Mouse (Mus musculus): ENCODE results near the gene Baiap2.

- no peak for TF ChIP-seq CTCF (IDR thresholded peaks at IDR 0.05; ENCODE audit: low read depth, low read length)
- no peak for TF ChIP-seq POLR2A (IDR thresholded peaks at IDR 0.05; ENCODE audit: extremely low read depth, insufficient read depth, low read length)
Measured at GRCm38 (mm10) chr11:119947426-119947825, 4.9 kb downstream of the Baiap2 start.
